Mouse (Mus musculus): ENCODE results near the gene Olfr516. TPM values are rescaled to one million over a fixed set of nuclear protein-coding genes. Genes with fewer than 3 reads are reported as not detected.

The Olfr516 gene
- polyA plus RNA-seq, 1 experiment: not detected

DNA sequence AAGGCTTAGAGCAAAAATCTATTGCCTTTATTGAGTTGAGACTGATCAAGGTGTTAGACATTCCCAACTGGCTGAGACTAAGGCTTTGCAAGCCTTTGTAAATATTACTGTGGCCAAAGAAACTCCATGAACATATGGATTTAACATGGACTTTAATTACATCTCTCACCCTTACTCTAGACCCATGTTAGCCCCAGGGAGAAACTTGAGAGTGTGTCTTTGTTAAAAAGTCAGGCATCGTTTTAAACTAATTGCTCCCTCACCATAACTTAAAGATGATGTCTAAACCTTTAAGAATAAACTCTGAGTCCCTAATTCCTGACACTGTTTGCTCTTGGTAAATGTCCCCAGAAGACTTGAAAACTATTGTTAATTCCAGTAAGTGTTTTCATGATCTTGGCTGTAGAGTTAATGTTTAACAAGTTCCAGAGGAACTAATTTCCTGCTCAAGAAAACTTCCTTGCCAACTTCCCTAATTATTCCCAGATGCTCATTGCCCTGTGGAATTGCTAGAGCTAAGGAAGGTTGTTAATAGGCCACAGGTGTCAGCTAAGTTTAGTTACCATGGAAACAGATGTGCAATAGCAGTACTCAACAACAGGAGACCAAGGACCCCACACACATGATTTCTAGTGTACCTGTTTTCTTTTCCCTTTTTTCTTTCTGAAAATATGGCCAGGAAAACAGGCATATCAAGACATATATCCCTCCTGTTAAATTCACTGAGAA, 53.0 kb downstream of the Olfr516 start:
- H3ac ChIP-seq (ENCODE audit: control insufficient read depth, insufficient read length, low read depth): no peak overlapping the region
- no peak for TF ChIP-seq FOSL1 (IDR thresholded peaks at IDR 0.05; ENCODE audit: insufficient read depth, low read length, poor library complexity, severe bottlenecking)
- TF ChIP-seq MYOG (IDR thresholded peaks at IDR 0.05; ENCODE audit: control insufficient read depth, extremely low read depth, insufficient read length): no peak
- no peak for TF ChIP-seq CTCF (IDR thresholded peaks at IDR 0.05; ENCODE audit: control insufficient read depth, insufficient read depth, insufficient read length)
- no peak for TF ChIP-seq USF1 (IDR thresholded peaks at IDR 0.05; ENCODE audit: low read depth)
- no peaks in the 10 kb centered on the region for H3K79me2 ChIP-seq (ENCODE audit: control insufficient read depth, insufficient read depth)
- no peaks in the 10 kb centered on the region for H3K79me3 ChIP-seq (ENCODE audit: low read depth)
- H3K4me3 ChIP-seq (ENCODE audit: insufficient read depth, poor library complexity, severe bottlenecking): no peak overlapping the region
- no peaks in the 10 kb centered on the region for H3K27me3 ChIP-seq (ENCODE audit: control insufficient read depth, insufficient read depth, insufficient read length)
- no peaks in the 10 kb centered on the region for H3K36me3 ChIP-seq (ENCODE audit: control insufficient read depth, insufficient read depth)

Other genes with a start within 250 kb of the Olfr516 start
- 0.01 TPM for gene Olfr506, start 239.7 kb downstream of the Olfr516 start, polyA plus RNA-seq (2012; fragmentation: generic; extraction: Trizol)
- not detected for gene Olfr507, start 228.7 kb downstream of the Olfr516 start, polyA plus RNA-seq (2012; fragmentation: generic; extraction: Trizol)
- gene Olfr508, start 220.5 kb downstream of the Olfr516 start, polyA plus RNA-seq (2012; fragmentation: generic; extraction: Trizol): not detected
- not detected for gene Olfr509, start 198.6 kb downstream of the Olfr516 start, polyA plus RNA-seq (2012; fragmentation: generic; extraction: Trizol)
- not detected for gene Olfr510, start 184.1 kb downstream of the Olfr516 start, polyA plus RNA-seq (2012; fragmentation: generic; extraction: Trizol)
- gene Olfr512, start 137.2 kb downstream of the Olfr516 start, polyA plus RNA-seq (2012; fragmentation: generic; extraction: Trizol): not detected
- not detected for gene Olfr513, start 99.6 kb downstream of the Olfr516 start, polyA plus RNA-seq (2012; fragmentation: generic; extraction: Trizol)
- gene Olfr514, start 24.5 kb downstream of the Olfr516 start, polyA plus RNA-seq (2012; fragmentation: generic; extraction: Trizol): not detected
- not detected for gene Olfr517, start 21.9 kb upstream of the Olfr516 start, polyA plus RNA-seq (2012; fragmentation: generic; extraction: Trizol)
- not detected for gene Olfr518, start 34.5 kb upstream of the Olfr516 start, polyA plus RNA-seq (2012; fragmentation: generic; extraction: Trizol)
- not detected for gene Olfr519, start 43.9 kb upstream of the Olfr516 start, polyA plus RNA-seq (2012; fragmentation: generic; extraction: Trizol)
- 0.02 TPM for gene Nlrp10, start 79.6 kb upstream of the Olfr516 start, polyA plus RNA-seq (2012; fragmentation: generic; extraction: Trizol)
- gene Eif3f, start 83.9 kb upstream of the Olfr516 start, polyA plus RNA-seq (2012; fragmentation: generic; extraction: Trizol): 191 TPM
- gene Tub, start 99.8 kb upstream of the Olfr516 start, polyA plus RNA-seq (2012; fragmentation: generic; extraction: Trizol): 0.01 TPM
- not detected for gene Ric3, start 232.8 kb upstream of the Olfr516 start, polyA plus RNA-seq (2012; fragmentation: generic; extraction: Trizol)